Mouse (Mus musculus): ENCODE measurements around the gene Plekha6. TPM values are rescaled to one million over a fixed set of nuclear protein-coding genes. Genes with fewer than 3 reads are reported as not detected.

The Plekha6 gene
- polyA plus RNA-seq, 1 experiment from 2014 or later = 19.8 TPM

DNA sequence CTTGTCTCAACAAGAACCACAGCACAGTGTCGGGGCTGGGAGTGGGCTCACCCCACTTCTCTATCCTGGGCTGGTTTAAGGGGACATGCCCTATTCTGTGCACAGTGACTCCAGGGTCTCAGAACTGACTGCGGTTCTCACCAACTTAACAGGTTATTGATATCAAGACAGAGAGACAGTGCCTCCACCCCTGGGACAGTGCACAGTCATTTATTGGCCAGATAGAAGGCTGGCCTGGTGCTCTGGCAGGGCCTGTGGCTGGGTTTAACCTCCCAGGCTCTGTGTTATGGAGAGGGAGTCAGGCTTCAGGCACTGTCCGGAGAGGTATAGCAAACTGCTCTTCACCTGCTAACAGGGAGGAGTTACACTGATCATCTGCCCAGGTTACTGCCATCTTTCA, 88.2 kb downstream of the Plekha6 start:
- no peaks in the 10 kb centered on the region for H3K9me3 ChIP-seq (ENCODE audit: control insufficient read depth, low read depth, low read length)
- H3K36me3 ChIP-seq (ENCODE audit: control insufficient read depth, insufficient read depth, low read length) = peaks cover 3% of the 10 kb centered on the region; the same call in 1 of the 2 replicates
- H3K27ac ChIP-seq (ENCODE audit: low read length) = peak overlapping the region; percentile 91
- no peaks in the 10 kb centered on the region for H3K27me3 ChIP-seq (ENCODE audit: control insufficient read depth, insufficient read depth, low read length)
- 77% methylated on average over 3 of the region's 3 CpGs for WGBS
- ATAC-seq (ENCODE audit: insufficient number of reproducible peaks, insufficient read depth, low FRiP score, low read depth) = no peak
- peaks cover 62% of the 10 kb centered on the region for H3K4me1 ChIP-seq (ENCODE audit: control insufficient read depth, insufficient read depth, low read length)
- no peak overlapping the region for H3K9ac ChIP-seq (replicated peaks; ENCODE audit: low read depth, low read length)
- H3K4me2 ChIP-seq (replicated peaks; ENCODE audit: low read depth, low read length) = no peak overlapping the region
- H3K4me3 ChIP-seq (ENCODE audit: low read depth, low read length) = no peak overlapping the region

DNA sequence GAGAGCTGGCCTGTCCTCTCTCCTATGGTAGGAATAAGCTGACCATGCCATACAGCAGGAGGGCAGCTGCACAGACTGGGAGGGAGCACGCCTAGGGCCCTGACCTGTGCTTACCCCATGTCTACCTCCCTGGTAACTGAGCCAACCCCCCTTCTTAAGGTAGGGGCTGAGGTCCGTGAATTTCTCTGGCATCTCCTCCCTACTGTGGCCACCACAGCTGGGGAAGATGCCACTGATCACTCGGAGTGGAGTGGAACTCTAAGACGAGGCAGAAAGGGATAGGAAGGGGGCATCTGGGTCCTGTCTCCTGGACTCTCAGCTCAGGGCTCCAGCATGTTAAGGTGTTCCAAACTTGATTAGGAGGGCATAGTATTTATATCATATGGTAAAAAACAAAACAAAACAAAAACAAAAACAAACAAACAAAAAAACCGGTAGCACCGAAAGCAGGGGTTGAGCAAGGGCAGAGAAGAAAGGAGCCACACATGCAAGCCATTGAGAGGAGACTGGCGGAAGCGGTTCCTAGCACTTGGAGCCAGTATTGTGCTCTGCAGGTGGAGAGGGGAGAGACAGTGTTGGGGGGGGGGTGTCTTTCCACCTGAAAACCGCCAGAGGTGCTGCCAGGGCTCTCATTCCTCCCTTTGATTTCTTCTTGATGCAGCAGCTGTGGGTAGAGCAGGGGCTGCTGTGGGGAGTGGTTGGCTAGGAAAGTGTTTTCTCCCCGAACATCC, 89.0 kb downstream of the Plekha6 start:
- H3K27ac ChIP-seq (ENCODE audit: low read length) = peak overlapping the region; percentile 91
- no peak overlapping the region for H3K4me2 ChIP-seq (replicated peaks; ENCODE audit: low read depth, low read length)
- peaks cover 67% of the 10 kb centered on the region for H3K4me1 ChIP-seq (ENCODE audit: control insufficient read depth, insufficient read depth, low read length)
- no peaks in the 10 kb centered on the region for H3K27me3 ChIP-seq (ENCODE audit: control insufficient read depth, insufficient read depth, low read length)
- 46% methylated on average over 10 of the region's 10 CpGs for WGBS
- H3K9ac ChIP-seq (replicated peaks; ENCODE audit: low read depth, low read length) = no peak overlapping the region
- H3K4me3 ChIP-seq (ENCODE audit: low read depth, low read length) = no peak overlapping the region
- H3K36me3 ChIP-seq (ENCODE audit: control insufficient read depth, insufficient read depth, low read length) = peaks cover 3% of the 10 kb centered on the region; the same call in 1 of the 2 replicates
- no peak; the same call in 1 of the 2 replicates for ATAC-seq (ENCODE audit: insufficient number of reproducible peaks, insufficient read depth, low FRiP score, low read depth)
- H3K9me3 ChIP-seq (ENCODE audit: control insufficient read depth, low read depth, low read length) = no peaks in the 10 kb centered on the region

DNA sequence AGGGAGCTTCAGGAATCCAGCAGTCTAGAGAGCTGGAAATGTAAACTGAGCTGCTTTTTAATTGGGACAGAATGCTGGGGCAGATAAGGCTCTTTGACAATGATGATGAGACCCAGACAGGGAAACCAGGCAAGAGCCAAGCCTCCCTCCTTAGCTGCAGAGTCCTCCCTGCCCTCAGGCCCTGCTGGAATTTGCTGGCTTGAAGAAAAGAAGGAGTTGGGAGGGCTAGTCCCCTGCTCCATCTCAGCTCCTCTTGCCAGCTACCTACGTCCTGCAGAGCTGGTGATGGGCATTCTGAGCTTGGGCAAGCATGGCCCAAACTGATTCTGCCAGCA, 89.5 kb downstream of the Plekha6 start:
- no peak overlapping the region for H3K9ac ChIP-seq (replicated peaks; ENCODE audit: low read depth, low read length)
- H3K4me3 ChIP-seq (ENCODE audit: low read depth, low read length) = no peak overlapping the region
- H3K36me3 ChIP-seq (ENCODE audit: control insufficient read depth, insufficient read depth, low read length) = peaks cover 3% of the 10 kb centered on the region; the same call in 1 of the 2 replicates
- H3K27ac ChIP-seq (ENCODE audit: low read length) = peak overlapping the region; percentile 91
- no peaks in the 10 kb centered on the region for H3K27me3 ChIP-seq (ENCODE audit: control insufficient read depth, insufficient read depth, low read length)
- WGBS = 45% methylated on average over 1 of the region's 1 CpGs
- no peaks in the 10 kb centered on the region for H3K9me3 ChIP-seq (ENCODE audit: control insufficient read depth, low read depth, low read length)
- ATAC-seq (ENCODE audit: insufficient number of reproducible peaks, insufficient read depth, low FRiP score, low read depth) = no peak; the same call in 1 of the 2 replicates
- peaks cover 71% of the 10 kb centered on the region for H3K4me1 ChIP-seq (ENCODE audit: control insufficient read depth, insufficient read depth, low read length)
- H3K4me2 ChIP-seq (replicated peaks; ENCODE audit: low read depth, low read length) = no peak overlapping the region

DNA sequence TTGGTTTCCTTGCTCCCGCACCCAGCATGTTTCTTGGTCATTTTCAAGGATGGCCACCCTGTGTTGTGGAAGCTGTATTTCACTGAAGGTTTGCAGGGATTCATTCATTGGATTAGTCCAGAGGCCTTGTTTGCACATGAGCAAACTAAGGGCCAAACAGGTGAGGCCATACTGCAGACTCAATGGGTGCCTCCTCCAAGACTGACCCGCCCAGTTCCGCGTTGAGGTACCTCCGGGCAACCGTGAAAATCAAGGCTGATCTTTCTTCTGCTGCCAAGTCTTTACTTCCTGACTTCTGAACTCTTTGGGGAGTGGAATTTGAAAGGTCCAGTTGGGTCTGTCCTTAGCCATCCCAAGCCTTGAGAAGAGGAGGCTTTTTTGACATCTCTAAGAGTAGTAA, 90.2 kb downstream of the Plekha6 start:
- no peak overlapping the region for H3K9ac ChIP-seq (replicated peaks; ENCODE audit: low read depth, low read length)
- peak overlapping the region; percentile 91 for H3K27ac ChIP-seq (ENCODE audit: low read length)
- no peaks in the 10 kb centered on the region for H3K27me3 ChIP-seq (ENCODE audit: control insufficient read depth, insufficient read depth, low read length)
- WGBS = 62% methylated on average over 6 of the region's 6 CpGs
- peaks cover 3% of the 10 kb centered on the region; the same call in 1 of the 2 replicates for H3K36me3 ChIP-seq (ENCODE audit: control insufficient read depth, insufficient read depth, low read length)
- no peak overlapping the region for H3K4me2 ChIP-seq (replicated peaks; ENCODE audit: low read depth, low read length)
- no peaks in the 10 kb centered on the region for H3K9me3 ChIP-seq (ENCODE audit: control insufficient read depth, low read depth, low read length)
- H3K4me3 ChIP-seq (ENCODE audit: low read depth, low read length) = no peak overlapping the region
- peaks cover 71% of the 10 kb centered on the region for H3K4me1 ChIP-seq (ENCODE audit: control insufficient read depth, insufficient read depth, low read length)
- ATAC-seq (ENCODE audit: insufficient number of reproducible peaks, insufficient read depth, low FRiP score, low read depth) = no peak

DNA sequence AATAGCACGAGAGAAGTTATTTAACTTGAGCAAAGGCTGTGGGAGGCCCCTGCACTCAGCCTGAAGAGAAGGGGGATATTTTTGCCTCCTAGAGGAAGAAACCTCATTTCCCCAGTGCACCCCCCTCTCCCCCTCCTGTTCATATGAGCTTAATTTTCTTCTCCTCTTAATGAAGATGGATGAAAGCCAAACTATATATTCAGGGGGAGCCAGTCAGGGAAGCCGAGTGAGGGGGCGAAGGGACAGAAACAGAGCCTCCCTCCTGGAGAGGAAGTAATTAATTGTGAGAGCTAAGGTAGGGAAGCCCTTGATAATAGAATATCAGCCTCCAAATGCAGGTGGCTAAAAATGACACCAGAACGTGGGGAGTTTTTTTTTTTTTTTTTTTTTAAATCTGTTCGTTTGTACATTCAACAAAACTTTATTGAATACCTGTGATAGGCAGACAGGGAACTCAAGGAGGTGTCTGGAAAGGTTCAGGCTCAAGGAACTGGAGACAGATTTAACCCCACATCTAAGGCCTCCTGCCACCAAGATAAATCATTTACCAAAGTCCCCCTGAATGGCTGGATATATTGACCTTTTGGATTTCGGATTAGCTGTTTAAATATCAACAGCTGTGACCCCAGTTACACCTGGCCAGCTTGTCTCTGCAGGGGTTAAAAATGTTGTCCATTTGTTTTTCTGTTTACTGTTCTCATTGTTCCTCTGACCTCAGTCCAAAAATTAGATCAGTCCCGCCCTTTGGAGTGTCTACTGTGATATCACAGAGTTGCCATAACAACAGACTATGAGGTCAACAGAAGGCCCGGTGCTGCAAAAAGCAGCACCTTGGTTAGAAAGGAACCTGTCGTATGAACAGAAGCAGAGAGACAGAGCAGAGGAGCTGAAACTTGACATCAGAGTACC, 91.1 kb downstream of the Plekha6 start:
- Histone ChIP-seq H3K9ac (replicated peaks; ENCODE audit: low read depth, low read length) (no peak overlapping the region), H3K36me3 (ENCODE audit: control insufficient read depth, insufficient read depth, low read length) (peaks cover 7% of the 10 kb centered on the region; the same call in 1 of the 2 replicates), H3K27me3 (ENCODE audit: control insufficient read depth, insufficient read depth, low read length) (no peaks in the 10 kb centered on the region), H3K4me2 (replicated peaks; ENCODE audit: low read depth, low read length) (peak overlapping the region; percentile 40), H3K27ac (ENCODE audit: low read length) (peak overlapping the region; percentile 91), H3K9me3 (ENCODE audit: control insufficient read depth, low read depth, low read length) (no peaks in the 10 kb centered on the region), H3K4me1 (ENCODE audit: control insufficient read depth, insufficient read depth, low read length) (peaks cover 71% of the 10 kb centered on the region), H3K4me3 (ENCODE audit: low read depth, low read length) (no peak overlapping the region)
- 28% methylated on average over 9 of the region's 9 CpGs for WGBS
- ATAC-seq (ENCODE audit: insufficient number of reproducible peaks, insufficient read depth, low FRiP score, low read depth) = peak; percentile 9; the same call in 1 of the 2 replicates

DNA sequence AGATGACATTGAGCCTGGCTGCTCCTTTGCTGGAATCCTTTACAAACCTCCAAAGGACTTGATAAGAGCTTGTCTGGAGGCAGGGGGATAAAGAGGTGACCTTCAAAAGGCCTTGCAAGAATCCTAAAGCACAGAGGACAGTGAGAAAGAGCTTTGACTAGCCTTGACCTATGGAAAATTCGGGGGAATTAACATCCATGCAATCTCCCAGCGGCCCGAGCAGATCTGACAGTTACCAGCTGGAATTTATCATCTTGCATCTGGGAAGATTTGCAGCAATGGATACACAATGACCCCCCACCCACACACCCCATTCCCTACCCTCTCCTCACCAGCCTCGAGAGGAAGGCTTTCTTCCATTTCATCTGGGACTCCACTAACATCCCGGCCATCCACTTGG, 91.8 kb downstream of the Plekha6 start:
- peaks cover 7% of the 10 kb centered on the region; the same call in 1 of the 2 replicates for H3K36me3 ChIP-seq (ENCODE audit: control insufficient read depth, insufficient read depth, low read length)
- peak overlapping the region; percentile 11; the same call in 1 of the 2 replicates for H3K4me3 ChIP-seq (ENCODE audit: low read depth, low read length)
- peak overlapping the region; percentile 91 for H3K27ac ChIP-seq (ENCODE audit: low read length)
- H3K27me3 ChIP-seq (ENCODE audit: control insufficient read depth, insufficient read depth, low read length) = no peaks in the 10 kb centered on the region
- peaks cover 66% of the 10 kb centered on the region for H3K4me1 ChIP-seq (ENCODE audit: control insufficient read depth, insufficient read depth, low read length)
- H3K4me2 ChIP-seq (replicated peaks; ENCODE audit: low read depth, low read length) = peak overlapping the region; percentile 40
- H3K9ac ChIP-seq (replicated peaks; ENCODE audit: low read depth, low read length) = no peak overlapping the region
- ATAC-seq (ENCODE audit: insufficient number of reproducible peaks, insufficient read depth, low FRiP score, low read depth) = no peak
- no peaks in the 10 kb centered on the region for H3K9me3 ChIP-seq (ENCODE audit: control insufficient read depth, low read depth, low read length)
- WGBS = 17% methylated on average over 5 of the region's 5 CpGs

DNA sequence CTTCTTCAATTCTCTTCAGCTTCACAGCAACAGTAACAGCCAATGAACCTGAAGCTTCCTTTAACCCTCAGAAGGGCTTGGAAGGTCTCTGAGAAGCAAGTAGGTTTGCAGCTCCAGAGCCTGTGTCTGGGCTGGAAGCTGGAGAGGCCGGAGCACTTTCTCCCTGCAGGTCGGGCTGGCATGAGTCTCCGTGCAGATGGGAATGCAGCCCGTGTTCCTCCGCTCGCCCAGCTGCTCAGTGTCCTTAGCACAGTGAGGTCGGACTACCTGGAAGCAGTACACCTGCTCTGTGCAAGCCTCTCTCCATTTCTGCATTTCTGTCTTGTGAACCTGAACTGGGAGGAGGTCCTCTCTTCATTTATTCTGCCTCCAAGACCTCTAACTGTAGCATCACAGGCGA, 92.3 kb downstream of the Plekha6 start:
- Histone ChIP-seq H3K9me3 (ENCODE audit: control insufficient read depth, low read depth, low read length) (no peaks in the 10 kb centered on the region), H3K4me1 (ENCODE audit: control insufficient read depth, insufficient read depth, low read length) (peaks cover 60% of the 10 kb centered on the region)

DNA sequence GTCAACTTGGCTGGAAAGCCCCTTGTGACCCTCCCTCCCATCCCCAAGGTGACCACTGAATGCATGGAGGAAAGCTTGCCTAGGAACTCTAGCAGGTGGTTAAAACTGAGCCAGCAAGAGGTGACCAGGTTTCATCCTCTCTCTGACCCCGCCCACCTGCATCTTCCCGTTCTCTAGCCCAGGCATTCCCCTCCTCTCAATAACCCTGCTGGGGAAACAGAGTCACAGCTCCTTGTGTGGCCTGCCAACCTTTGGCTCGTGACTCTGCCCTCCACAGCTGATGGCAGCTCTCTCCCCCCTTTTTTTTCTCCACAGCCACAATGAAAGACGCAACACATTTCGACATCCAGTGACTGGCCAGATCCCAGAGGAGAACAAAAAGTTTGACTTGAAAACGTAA, 94.7 kb downstream of the Plekha6 start:
- Histone ChIP-seq H3K4me2 (replicated peaks; ENCODE audit: low read depth, low read length) (no peak overlapping the region), H3K9ac (replicated peaks; ENCODE audit: low read depth, low read length) (no peak overlapping the region), H3K27me3 (ENCODE audit: control insufficient read depth, insufficient read depth, low read length) (no peaks in the 10 kb centered on the region), H3K4me1 (ENCODE audit: control insufficient read depth, insufficient read depth, low read length) (peaks cover 40% of the 10 kb centered on the region), H3K36me3 (ENCODE audit: control insufficient read depth, insufficient read depth, low read length) (peaks cover 7% of the 10 kb centered on the region; the same call in 1 of the 2 replicates), H3K27ac (ENCODE audit: low read length) (no peak overlapping the region), H3K9me3 (ENCODE audit: control insufficient read depth, low read depth, low read length) (no peaks in the 10 kb centered on the region), H3K4me3 (ENCODE audit: low read depth, low read length) (no peak overlapping the region)
- ATAC-seq (ENCODE audit: insufficient number of reproducible peaks, insufficient read depth, low FRiP score, low read depth) = no peak
- WGBS = 68% methylated on average over 6 of the region's 6 CpGs

More for the DNA sequence above, 92.3 kb downstream of the Plekha6 start:
- Histone ChIP-seq H3K4me2 (replicated peaks; ENCODE audit: low read depth, low read length) (peak overlapping the region; percentile 40), H3K27ac (ENCODE audit: low read length) (peak overlapping the region; percentile 91), H3K27me3 (ENCODE audit: control insufficient read depth, insufficient read depth, low read length) (no peaks in the 10 kb centered on the region), H3K36me3 (ENCODE audit: control insufficient read depth, insufficient read depth, low read length) (peaks cover 7% of the 10 kb centered on the region; the same call in 1 of the 2 replicates), H3K9ac (replicated peaks; ENCODE audit: low read depth, low read length) (no peak overlapping the region), H3K4me3 (ENCODE audit: low read depth, low read length) (peak overlapping the region; percentile 11; the same call in 1 of the 2 replicates)
- WGBS = 61% methylated on average over 8 of the region's 8 CpGs
- no peak for ATAC-seq (ENCODE audit: insufficient number of reproducible peaks, insufficient read depth, low FRiP score, low read depth)
